Mouse (Mus musculus) monocyte, adult 2 months (primary cell): Measurements from ENCODE around the gene Slc1a4.

Source experiments
- DNase-seq, 2 experiments: peaks; one replicate each; pipeline ENCODE4 v3.0.0; 2022; ENCODE audit warnings: low spot score in 2 of 2, low read depth in 1 of 2

The Slc1a4 gene

DNA sequence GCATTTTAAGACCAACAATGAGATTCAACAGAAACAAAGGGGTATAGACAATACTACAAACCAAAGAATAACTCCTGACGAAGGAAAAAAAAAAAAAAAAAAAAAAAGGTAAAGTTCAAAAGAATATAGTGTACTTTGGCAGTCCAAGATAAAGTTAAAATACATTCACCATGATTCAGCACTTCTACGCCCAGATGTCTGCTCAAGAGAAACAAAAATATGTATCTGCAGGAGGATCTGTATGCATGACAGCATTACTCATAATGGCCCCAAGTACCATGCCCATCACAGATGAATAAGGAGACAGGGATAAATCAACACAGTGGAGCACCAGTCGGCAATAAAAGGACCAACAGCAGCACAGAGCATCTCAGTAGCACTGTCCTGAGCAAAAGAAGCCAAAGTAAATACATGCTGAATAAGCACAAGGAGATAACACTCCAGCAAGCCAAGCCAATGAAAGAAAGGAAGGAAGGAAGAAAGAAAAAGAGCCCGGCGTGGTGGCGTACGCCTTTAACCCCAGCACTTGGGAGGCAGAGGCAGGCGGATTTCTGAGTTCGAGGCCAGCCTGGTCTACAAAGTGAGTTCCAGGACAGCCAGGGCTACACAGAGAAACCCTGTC lies 7.3 kb downstream of the Slc1a4 start:
- no peak for DNase-seq

DNA sequence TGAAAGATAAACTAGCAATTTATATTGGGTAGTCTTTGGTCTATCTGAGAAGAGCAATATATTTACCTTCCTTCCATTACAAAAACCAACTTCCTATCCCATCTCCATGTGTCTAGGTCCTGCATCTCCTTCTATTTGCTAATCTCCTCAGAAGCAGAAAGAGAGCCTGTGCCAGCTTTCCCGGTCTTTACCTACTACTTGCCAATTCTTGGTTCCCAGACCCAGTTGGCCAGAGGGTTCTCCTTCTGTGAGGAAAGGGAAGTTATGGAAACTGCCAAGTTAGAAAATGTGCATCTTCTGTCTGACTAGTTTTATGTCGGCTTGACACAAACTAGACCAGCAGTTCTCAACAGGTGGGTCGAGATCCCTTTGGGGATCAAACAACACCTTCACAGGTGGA lies 8.5 kb downstream of the Slc1a4 start:
- no peak for DNase-seq

DNA sequence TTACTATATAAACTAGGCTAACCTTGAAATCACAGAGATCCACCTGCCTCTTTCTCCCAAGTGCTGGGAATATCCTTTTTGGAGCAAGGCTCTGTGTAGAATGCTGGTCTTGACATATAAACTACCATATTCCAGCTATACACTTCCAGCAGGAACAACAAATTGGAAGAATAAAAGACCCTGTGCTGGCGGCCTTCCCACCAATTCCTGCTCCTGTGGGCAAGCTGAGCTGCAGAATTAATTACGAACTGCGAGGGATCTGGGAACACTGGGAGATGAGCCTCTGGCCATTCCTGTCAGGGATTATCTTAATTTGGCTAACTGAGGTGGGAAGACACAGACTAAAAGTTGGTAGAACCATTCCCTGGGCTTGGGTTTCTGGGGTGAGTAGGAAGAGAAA lies 10.1 kb downstream of the Slc1a4 start:
- no peak for DNase-seq

DNA sequence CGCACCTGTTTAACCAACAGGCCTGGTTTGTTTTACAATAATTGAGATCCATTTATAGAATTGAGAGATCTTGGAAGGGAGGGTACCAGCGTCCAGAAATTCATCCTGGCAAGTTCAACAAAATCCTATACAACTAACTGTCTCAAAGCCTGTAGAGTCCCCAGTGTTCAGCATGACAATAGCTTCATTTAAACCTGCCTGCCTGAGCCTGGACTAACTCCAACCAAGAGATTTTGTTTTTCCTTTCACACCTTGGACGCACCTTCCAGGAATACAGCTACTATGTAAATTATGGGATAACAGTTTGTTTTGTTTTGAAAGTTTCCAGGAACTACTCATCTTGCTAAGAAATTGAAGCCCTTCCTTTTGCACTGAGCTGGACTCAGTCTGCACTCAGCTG lies 11.9 kb downstream of the Slc1a4 start:
- no peak for DNase-seq

DNA sequence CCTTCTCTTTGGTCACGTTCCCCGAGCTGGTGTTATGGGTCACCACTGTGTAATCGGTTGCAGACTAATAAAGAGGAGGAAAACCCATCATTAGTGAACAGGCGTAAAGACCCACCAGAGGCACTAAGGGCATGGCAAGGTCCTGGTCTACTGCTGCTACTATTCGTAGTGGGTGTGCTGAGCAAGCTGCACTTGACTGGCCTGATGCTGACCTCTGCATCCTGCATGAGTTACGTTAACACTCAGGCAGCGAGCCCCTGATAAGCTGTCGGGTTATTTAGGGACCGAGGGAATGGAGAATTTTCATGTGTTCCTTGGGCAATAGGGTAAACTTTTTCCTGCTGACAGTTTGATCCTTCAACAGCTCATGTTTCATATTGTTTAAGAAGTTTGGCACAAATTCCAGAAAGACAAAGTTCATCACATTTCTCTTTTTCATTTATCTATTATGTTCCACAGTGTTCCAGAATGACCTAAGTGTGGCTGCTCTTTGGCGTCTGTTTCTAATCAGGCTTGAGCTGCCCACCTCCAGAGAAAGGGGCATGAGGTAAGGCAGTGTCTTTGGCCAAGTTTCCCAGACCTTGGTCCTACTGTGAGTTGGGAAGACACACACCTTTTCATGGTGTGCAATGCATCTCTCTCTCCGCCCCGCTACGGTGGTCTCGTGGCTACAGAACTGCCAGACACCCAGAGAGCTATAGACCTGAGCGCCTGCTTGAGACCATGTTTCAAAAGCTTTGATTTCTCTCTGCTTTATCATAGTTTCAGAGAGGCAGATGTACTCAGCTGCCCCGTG lies 13.7 kb downstream of the Slc1a4 start:
- no peak for DNase-seq

DNA sequence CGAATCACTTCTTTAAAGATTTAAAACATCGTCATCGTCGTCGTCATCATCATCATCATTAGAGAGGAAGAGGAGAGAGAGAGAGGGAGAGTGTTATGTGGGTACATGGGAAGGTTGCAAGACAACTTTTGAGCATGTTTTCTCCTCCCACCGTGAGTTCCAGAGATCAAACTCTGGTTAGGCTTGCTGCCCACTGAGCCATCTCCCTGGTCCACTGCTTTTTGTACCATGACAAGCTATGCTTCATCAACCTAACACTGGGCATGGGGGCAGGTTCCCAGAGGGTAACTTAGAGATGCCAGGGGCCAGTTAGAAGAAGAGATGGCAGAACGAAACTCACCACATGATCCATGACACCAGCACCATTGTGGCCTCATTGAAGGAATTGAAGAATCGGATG lies 18.9 kb downstream of the Slc1a4 start:
- no peak for DNase-seq

DNA sequence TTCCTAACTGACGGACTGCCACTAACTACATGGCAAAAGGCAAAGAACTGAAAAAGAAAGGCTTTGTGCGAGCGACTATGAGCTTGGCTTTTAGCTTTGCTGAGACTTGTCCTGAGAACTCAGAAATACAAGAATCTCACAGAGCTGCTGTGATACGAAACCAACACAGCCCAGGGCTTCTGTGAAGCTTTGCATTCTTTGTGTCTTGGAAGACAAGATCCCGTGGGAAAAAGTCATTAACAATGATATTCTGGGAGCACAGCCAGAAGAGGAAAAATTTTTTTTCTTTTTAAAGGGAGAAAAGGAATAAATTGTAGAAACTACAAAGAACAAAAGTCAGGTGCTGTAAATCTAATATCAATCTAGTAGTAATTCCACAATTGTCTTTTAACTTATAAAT lies 23.5 kb downstream of the Slc1a4 start:
- DNase-seq, result no peak

DNA sequence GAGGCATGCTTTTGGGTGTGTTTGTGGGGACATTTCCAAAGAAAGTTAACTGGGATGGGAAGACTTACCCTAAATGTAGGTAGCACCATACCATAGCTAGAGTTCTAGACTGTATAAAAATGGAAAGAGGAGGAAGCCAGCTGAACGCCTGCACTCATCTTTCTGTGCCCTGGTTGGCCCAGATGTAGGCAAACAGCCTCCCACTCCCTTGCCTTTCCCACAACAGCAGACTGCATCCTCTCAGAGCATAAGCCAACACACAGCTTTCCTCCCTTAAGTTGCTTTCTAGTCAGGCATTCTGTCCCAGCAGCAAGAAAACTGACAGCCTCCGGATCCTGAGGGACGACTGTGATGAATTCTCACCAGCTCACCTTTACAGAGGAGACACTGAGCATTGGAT lies 25.1 kb downstream of the Slc1a4 start:
- DNase-seq, result no peak

DNA sequence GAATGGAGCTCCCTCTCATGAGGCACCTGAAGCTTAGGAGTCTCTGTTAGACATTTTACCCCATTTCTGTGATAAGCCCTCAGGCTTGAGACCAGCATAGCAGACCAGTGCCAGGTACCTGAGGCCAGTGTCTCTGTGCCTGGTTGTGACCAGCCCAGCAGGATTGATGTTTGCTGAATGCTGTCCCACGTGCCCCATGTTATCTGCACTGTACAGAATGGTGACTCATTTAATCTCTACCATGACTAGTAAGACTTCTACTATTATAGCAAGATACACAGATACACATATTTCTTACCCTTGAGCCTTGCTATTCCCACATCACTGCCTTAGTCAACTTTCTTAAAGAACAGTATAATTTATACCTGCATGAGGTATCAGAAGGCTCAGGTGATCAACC lies 26.9 kb downstream of the Slc1a4 start:
- no peak for DNase-seq

DNA sequence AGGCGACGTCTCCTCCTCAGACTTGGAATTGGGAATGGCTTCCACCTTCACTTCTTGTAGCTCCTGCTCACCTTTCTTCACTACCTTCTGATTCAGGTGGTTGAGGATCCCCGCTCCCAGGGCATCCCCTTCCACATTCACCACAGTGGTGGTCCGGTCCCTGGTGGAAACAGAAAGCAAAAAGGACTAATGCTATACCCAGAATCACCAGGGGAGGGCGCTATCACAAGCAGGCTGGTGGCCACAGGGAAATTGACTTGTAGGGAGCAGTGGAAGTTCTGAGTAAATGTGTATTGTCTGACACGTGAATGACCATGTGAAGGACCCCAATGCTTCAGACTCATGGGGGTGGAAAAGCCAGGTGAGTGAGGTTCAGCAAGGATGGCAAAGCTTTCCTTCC lies 28.2 kb downstream of the Slc1a4 start:
- no peak for DNase-seq

DNA sequence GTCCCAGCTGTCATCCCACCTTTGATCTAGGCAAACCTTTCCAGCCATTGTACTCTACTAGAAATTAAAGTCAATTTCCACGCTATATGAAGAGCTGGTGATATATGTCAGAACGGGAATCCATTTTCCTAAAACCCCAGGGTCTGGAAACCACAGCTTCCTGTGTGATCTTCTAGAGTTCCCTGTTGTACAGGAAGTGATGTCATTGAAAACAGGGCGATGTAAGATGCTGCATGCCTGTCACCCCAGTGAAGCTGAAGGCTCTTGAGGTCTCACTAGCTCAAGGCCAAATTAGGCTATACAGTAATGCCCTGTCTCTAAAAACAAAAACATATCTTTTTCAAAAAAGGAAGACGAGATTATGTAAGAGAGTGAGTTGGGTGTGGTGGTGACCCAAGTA lies 31.2 kb downstream of the Slc1a4 start:
- no peak for DNase-seq

DNA sequence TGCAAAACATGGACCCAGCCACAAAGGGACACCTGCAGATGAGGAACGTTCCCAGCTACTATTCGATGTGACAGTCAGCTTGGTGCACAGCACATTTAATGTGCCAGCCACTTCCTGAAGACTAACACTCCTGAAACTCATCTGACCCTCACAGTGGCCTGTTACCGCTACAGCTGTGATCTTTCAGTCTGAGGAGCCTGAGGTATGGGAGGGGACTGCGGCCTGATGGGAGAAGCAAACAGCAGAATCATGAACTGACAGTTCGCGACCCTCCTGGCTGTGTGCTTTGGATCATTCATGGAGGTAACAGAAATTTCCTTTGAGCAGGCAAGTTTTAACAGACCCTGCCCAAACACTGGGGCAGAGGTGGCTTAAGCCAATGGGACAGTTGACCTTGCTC lies 31.7 kb downstream of the Slc1a4 start:
- no peak for DNase-seq

DNA sequence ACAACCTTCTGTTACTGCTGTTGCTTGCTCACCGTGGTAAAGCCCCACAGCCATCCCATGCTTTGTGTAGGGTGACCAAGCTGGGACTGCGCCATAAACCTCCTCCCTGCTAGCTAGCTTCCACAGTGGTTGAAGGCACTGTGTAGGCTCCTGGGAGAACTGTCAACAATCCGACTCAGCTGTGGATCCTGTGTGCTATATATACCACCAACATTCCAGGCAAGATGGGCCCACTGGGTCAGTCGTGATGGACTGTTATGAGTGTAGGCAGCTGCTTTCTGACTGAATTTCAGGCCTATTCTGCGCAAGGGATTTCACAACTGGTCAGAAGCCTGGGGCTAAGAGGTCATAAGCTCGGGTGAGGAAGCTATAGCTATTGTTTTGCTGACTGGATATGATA lies 32.6 kb downstream of the Slc1a4 start:
- no peak for DNase-seq

DNA sequence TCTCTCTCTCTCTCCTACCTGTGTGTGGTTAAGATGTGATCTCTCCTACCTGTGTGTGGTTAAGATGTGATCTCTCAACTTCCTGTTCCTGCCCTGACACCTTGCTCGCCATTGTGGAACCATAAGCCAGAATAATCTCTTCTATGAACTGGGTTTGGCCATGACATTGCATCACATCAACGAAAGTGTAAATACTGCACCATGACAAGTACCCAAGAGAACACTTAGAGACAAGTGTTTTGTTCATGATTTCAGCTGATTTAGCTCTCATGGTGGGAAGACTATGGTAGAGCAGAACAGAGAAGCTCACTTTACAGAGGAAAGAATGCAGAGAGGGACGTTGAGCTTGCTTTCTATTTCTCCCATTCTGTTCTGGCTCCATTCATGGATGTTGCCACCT lies 48.0 kb downstream of the Slc1a4 start:
- no peak for DNase-seq

DNA sequence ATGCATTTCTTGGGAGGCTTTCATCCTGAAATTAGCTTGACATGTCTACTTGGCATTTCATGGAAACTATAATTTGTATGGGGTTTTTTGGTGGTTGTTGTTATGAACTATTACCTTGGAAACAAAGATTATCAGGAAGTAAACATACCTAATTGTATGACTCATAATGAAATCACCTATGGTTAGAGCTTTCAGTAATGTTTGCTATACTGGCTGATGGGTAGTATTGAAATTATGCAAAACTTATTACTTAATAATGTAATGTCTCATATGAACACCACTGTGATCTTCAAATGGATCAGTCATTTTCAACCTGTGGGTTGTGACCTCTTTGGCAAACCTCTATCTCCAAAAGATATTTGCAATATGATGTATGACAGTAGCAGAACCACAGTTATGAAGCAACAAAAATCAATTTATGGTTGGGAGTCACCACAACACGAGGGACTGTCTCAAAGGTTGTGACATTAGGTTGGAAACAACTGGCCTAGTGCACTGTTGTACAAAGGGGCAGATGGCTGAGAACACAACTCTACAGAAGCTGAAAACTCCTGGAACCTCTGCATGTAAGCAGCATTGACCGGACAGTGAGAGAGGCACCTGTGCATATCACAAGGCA lies 49.8 kb downstream of the Slc1a4 start:
- DNase-seq, result no peak

DNA sequence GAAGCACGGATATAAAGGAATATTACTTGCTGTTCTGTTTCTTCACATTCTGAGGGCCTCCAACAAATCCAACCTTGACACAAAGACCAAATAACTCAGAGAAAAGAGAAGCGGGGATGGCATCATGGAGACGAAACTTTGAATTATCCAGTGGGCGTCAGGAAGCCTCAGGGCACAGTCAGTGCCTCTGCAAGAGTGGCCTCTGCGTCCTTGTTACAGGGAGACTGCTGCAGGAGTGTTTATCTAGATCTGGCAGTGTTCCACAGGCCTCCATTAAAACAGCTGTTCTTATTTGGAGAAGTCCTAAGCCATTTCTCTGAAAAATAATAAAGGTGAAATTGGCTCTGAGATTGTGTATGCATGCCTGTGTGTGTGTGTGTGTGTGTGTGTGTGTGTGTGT lies 51.5 kb downstream of the Slc1a4 start:
- DNase-seq, result no peak

DNA sequence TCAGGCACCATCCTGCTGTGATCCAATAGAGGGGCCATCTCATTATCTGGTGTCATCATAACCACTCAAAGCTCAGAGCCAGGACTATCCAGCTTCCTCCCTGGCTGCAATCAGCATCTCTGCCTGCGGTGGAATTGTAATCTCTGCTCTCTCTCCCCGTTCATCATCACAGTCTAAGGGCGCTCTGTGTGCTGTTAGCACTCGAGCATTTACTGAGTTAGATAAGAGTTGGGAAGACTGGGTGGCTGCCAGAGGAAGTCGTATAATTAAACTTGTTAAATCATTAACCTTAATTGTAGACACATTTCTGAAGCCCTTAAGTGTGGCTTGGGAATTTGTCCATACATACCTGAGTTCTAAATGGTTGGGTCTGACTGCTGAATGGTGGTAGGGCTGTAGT lies 53.8 kb downstream of the Slc1a4 start:
- DNase-seq, result no peak

DNA sequence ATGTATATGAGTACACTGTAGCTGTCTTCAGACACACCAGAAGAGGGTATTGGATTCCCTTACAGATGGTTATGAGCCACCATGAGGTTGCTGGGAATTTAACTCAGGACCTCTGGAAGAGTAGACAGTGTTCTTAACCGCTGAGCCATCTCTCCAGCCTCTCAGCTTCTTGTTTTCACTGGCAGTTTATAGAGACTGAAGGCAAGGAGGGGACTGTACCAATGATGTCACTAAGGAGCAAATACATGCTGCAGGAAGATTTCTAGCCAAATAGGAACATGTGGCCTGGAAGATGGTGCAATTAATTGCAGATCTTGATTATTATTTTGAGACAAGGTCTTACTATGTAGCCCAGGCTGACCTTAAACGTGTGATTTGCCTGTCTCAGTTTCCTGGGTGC lies 55.4 kb downstream of the Slc1a4 start:
- no peak for DNase-seq

DNA sequence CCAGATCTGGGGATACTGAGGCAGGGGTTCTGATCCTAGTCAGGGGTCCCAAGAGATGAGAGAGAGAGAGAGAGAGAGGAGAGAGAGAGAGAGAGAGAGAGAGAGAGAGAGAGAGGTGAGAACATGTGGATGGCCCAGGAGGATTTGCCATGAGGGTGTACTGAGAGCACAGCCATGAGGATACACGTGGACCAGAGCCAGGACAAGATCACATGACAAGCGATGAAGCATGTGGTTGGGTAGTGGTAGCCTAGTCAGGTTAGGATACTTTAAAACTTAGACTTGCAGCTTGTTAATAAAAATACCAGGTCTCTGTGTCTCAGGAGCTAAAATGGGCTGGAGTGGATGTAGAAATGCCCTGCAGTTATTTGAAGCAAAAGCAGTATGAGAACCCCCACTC lies 56.5 kb downstream of the Slc1a4 start:
- no peak for DNase-seq

DNA sequence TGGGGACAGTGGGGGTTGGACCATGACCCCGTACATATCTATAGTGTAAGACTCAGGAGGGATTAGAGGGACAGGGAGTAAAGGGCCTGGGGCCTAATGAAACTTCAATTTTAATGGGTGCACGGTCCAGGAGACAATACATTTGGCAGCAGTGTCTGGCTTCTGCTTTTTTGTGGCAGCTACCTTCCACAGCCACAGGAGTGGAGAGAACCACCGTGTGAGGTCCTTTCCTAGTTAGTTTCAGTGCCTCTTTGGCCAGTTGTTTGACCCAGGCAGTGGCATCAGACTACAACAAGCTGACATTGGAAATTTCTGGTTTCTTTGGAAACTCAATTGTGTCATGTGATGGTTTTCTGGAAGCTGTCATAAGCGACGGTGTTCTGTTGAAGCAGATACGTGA lies 62.6 kb downstream of the Slc1a4 start:
- no peak for DNase-seq

DNA sequence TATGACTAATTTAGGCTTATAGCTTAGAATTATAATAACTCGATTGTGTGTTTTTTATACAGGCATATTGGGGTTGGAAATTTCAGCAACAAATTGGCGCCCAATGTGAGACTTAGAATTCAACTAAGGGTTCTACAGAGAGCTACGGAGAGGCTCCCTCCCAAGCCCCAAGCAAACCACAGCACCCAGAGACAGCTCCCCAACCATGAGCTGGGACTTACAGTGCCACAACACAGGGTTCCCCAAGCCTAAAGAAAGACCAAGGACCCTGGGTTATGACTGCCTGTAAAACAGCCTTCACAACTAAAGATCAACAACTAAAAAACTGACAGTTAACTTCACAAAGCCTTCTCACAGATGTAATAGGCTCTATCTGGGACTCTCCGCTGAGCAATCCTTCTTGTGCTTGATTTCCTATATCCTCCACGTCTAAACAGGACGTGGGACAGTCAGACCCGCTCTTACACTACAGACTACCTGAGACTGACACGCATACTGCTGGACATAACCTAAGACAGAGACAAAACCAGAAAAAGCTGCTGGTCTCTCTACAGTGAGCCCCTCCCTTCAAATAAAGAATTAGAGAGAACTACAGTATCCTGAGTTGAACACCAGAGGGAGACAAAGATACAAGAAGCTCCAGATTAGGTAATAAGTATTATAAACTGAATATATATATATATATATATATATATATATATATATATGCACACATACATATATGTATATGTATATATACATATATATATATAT lies 69.7 kb downstream of the Slc1a4 start:
- no peak for DNase-seq

DNA sequence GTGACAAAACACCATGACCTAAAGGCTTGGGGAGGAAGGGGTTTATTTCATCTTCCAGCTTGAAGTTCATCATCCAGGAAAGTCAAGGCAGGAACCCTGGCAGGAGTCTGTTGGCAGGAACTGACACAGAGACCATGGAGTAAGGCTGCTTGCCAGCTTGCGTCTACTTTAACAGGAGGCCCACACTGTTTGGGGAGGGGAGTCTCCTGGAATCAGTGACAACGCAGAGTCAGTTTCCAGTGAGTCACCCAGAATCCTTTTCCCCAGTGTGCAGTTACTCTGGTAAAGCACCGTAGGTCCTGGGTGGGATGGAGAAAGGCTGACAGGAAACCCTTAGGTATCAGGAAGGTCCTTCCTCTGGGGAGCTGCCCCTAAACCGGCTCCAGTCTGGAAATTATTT lies 77.7 kb downstream of the Slc1a4 start:
- DNase-seq, result no peak
